Comparison of ENCODE assay signal across 8 mouse cellular contexts in genomic region chr10:86498051-86498672, GRCm38 (mm10). TPM values are rescaled to one million over a fixed set of nuclear protein-coding genes. Genes with fewer than 3 reads are reported as not detected.
A peak's percentile ranks its signal among the peaks of the same experiment; 100 is the strongest.
DNase-seq lines count a peak whose midpoint lies in the region; ATAC-seq lines count a peak whose summit lies in the region.

No protein-coding gene starts in this region.

- no peaks in the 10 kb centered on the region for H3K9me3 ChIP-seq in forebrain, embryonic 14.5 days (replicated peaks; ENCODE audit: control insufficient read depth, low read length)
- no peaks in the 10 kb centered on the region for H3K9me3 ChIP-seq in hindbrain, embryonic 12.5 days (replicated peaks)

- peak overlapping the region; percentile 48 for H3K4me3 ChIP-seq in forebrain, embryonic 14.5 days (ENCODE audit: low read depth, low read length)
- peak overlapping the region; percentile 59 for H3K4me3 ChIP-seq in hindbrain, embryonic 12.5 days

- no peaks in the 10 kb centered on the region for H3K27me3 ChIP-seq in forebrain, embryonic 14.5 days (replicated peaks; ENCODE audit: control insufficient read depth, insufficient read depth, low read length)
- no peaks in the 10 kb centered on the region for H3K27me3 ChIP-seq in hindbrain, embryonic 12.5 days

- DNase-seq in MN1 (ENCODE audit: low spot score) = peak; percentile 78
- DNase-seq in adrenal gland, postnatal 36 days = peak; percentile 17 to 37
- peak; percentile 85 for DNase-seq in forebrain, embryonic 14.5 days (ENCODE audit: low spot score)
- DNase-seq in layer of hippocampus, postnatal 14 days (ENCODE audit: low spot score in 2 of 2) = peak; percentile 54 to 55
- peak; percentile 44 for DNase-seq in lung, postnatal 10 days
- peak; percentile 13 for DNase-seq in right cerebral cortex, postnatal 4 days
- DNase-seq in spleen, adult 18-20 months = no peak

- H3K27ac ChIP-seq in forebrain, embryonic 14.5 days (ENCODE audit: low read depth, low read length) = peak overlapping the region; percentile 28; the same call in 1 of the 2 replicates
- peak overlapping the region; percentile 72 for H3K27ac ChIP-seq in hindbrain, embryonic 12.5 days

- H3K36me3 ChIP-seq in forebrain, embryonic 14.5 days (ENCODE audit: control insufficient read depth, insufficient read depth, low read length) = no peaks in the 10 kb centered on the region
- H3K36me3 ChIP-seq in hindbrain, embryonic 12.5 days = no peaks in the 10 kb centered on the region

- ATAC-seq in forebrain, embryonic 14.5 days = peak; percentile 77
- peak; percentile 82 for ATAC-seq in hindbrain, embryonic 12.5 days (ENCODE audit: low FRiP score)

- peak overlapping the region; percentile 82 for H3K4me2 ChIP-seq in forebrain, embryonic 14.5 days (ENCODE audit: low read length)
- H3K4me2 ChIP-seq in hindbrain, embryonic 12.5 days (replicated peaks) = peak overlapping the region; percentile 78

- H3K9ac ChIP-seq in forebrain, embryonic 14.5 days (ENCODE audit: low read length) = peak overlapping the region; percentile 75
- peak overlapping the region; percentile 82 for H3K9ac ChIP-seq in hindbrain, embryonic 12.5 days

- WGBS in forebrain, embryonic 14.5 days = 2% methylated on average over 12 of the region's 12 CpGs
- 3% methylated on average over 12 of the region's 12 CpGs for WGBS in hindbrain, embryonic 12.5 days

- peaks cover 6% of the 10 kb centered on the region; the same call in 1 of the 2 replicates for H3K4me1 ChIP-seq in forebrain, embryonic 14.5 days (ENCODE audit: control insufficient read depth, insufficient read depth, low read length)
- peaks cover 15% of the 10 kb centered on the region for H3K4me1 ChIP-seq in hindbrain, embryonic 12.5 days

RNA-seq across cellular contexts. Expression of gene Syn3, which starts 0.5 kb away (rescaled TPM):
- 1 to 10 TPM; 1.5 to 2.5 TPM for total RNA-seq in adrenal gland, postnatal 36 days (2021)
- polyA plus RNA-seq in forebrain, embryonic 14.5 days (2014; fragmentation: Nextera tagmentation; extraction: Ambion mirVana) = 8.5 and 14.9 TPM in 2 replicates
- polyA plus RNA-seq in hindbrain, embryonic 12.5 days (2016; fragmentation: Nextera tagmentation; extraction: Ambion mirVana) = 7.9 and 9.2 TPM in 2 replicates
- total RNA-seq in layer of hippocampus, postnatal 14 days (2021) = 10 to 100 TPM; 27.1 to 28.4 TPM

Comparison
In these comparisons a context has a peak if more than half of its experiments do, and no peak if none do; other contexts are left out.
1. DNase-seq: peak in MN1 (single experiment), adrenal gland, postnatal 36 days (2 of 2), forebrain, embryonic 14.5 days (single experiment), layer of hippocampus, postnatal 14 days (2 of 2), lung, postnatal 10 days (single experiment) and right cerebral cortex, postnatal 4 days (single experiment); none in spleen, adult 18-20 months (0 of 2).
2. RNA of gene Syn3, which starts 0.5 kb away (total RNA-seq): 27.1 to 28.4 TPM in layer of hippocampus, postnatal 14 days; 1.5 to 2.5 TPM in adrenal gland, postnatal 36 days; every median in the first group is over 4 times any median in the second.